Mouse (Mus musculus): Measurements from ENCODE around the gene Gm2916. TPM values are rescaled to one million over a fixed set of nuclear protein-coding genes. Genes with fewer than 3 reads are reported as not detected.
"Not testable (repeated sequence)": the region's sequence is repeated elsewhere in the genome, so short reads cannot be mapped to it uniquely, and the experiment has no call there.

The Gm2916 gene
- not detected in 2 replicates for polyA plus RNA-seq (2014; fragmentation: Nextera tagmentation; extraction: Ambion mirVana)

DNA sequence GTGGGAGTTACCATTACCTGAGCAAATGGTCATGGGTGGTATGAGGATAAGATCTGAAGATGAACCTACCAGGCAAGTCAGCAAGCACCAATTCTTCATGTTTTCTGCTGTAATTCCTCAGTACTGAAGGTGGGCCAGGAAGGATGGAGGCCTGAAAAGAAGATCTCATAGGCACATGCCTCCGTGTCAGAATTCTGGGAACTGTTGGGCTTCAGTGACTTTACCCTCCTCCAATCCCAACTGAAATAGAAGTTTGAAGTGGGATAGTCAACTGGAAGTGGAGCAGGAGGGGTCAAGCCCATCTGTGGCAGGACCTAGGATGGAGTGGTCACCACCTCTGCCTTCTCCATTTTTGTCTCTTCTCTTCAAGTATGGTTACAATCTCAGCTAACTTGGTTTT lies at the start of gene Gm2916:
Gene Gm2916 (plus strand): TSS at position 301 of the 400 bp plus-strand sequence.
- H3K27ac ChIP-seq (ENCODE audit: low read depth, low read length); H3K4me2 ChIP-seq (ENCODE audit: low read depth, low read length); H3K4me1 ChIP-seq (ENCODE audit: control insufficient read depth, insufficient read depth, low read length); H3K4me3 ChIP-seq (ENCODE audit: low read depth, low read length); H3K9ac ChIP-seq (replicated peaks; ENCODE audit: low read depth, low read length); H3K36me3 ChIP-seq (ENCODE audit: control insufficient read depth, insufficient read depth, low read length); H3K27me3 ChIP-seq (ENCODE audit: control insufficient read depth, insufficient read depth, low read length); H3K9me3 ChIP-seq (ENCODE audit: control insufficient read depth, low read length); ATAC-seq (ENCODE audit: low read depth): not testable (repeated sequence)
- no CpG with 5 or more reads among the region's 1 CpGs for WGBS

DNA sequence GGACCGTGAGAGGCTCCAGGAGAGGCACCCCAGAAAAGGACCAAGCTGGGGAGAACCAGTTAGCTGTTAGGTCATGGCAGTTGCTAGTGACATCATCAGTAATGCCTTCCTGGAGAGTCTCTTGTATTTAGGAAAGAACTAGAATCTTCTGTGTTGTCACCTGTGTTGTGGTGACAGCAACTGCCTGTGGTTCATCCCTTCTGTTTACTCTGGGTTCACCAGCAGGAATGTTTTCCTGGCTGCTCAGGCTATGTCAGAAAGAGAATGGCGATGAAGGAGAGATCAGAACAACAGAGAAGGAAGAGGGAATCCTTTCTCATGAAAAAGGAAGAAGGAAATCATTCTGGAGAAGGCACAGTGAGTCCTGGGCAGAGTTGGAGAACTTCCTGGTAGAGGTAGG lies 38.0 kb upstream of the Gm2916 start, which contains the start of gene Gm3033:
Gene Gm3033 (plus strand): TSS at position 301 of the 400 bp plus-strand sequence.
- H3K4me3 ChIP-seq (ENCODE audit: low read depth, low read length); H3K27me3 ChIP-seq (ENCODE audit: control insufficient read depth, insufficient read depth, low read length); H3K4me1 ChIP-seq (ENCODE audit: control insufficient read depth, insufficient read depth, low read length); H3K27ac ChIP-seq (ENCODE audit: low read depth, low read length); H3K9me3 ChIP-seq (ENCODE audit: control insufficient read depth, low read length); H3K4me2 ChIP-seq (ENCODE audit: low read depth, low read length); H3K9ac ChIP-seq (replicated peaks; ENCODE audit: low read depth, low read length); H3K36me3 ChIP-seq (ENCODE audit: control insufficient read depth, insufficient read depth, low read length); ATAC-seq (ENCODE audit: low read depth): not testable (repeated sequence)
- WGBS, result no CpG with 5 or more reads among the region's 2 CpGs

DNA sequence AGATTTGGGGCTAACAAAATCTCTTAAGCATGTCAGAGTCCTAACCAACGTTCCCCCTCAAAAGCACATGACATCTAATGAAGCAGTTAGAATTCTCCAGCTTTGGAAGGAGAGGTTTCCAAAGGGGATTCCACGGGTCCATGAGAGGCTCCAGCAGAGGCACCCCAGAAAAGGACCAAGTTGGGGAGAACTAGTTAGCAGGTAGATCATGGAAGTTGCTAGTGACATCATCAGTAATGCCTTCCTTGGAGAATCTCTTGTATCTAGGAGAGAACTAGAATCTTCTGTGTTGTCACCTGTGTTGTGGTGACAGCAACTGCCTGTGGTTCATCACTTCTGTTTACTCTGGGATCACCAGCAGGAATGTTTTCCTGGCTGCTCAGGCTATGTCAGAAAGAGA lies 47.5 kb downstream of the Gm2916 start, which contains the start of gene Gm3029:
Gene Gm3029 (plus strand): TSS at position 301 of the 400 bp plus-strand sequence.
- no CpG with 5 or more reads among the region's 2 CpGs for WGBS
- not testable (repeated sequence) for ATAC-seq (ENCODE audit: low read depth); H3K36me3 ChIP-seq (ENCODE audit: control insufficient read depth, insufficient read depth, low read length); H3K4me2 ChIP-seq (ENCODE audit: low read depth, low read length); H3K27ac ChIP-seq (ENCODE audit: low read depth, low read length); H3K4me3 ChIP-seq (ENCODE audit: low read depth, low read length); H3K9me3 ChIP-seq (ENCODE audit: control insufficient read depth, low read length); H3K4me1 ChIP-seq (ENCODE audit: control insufficient read depth, insufficient read depth, low read length); H3K9ac ChIP-seq (replicated peaks; ENCODE audit: low read depth, low read length); H3K27me3 ChIP-seq (ENCODE audit: control insufficient read depth, insufficient read depth, low read length)

DNA sequence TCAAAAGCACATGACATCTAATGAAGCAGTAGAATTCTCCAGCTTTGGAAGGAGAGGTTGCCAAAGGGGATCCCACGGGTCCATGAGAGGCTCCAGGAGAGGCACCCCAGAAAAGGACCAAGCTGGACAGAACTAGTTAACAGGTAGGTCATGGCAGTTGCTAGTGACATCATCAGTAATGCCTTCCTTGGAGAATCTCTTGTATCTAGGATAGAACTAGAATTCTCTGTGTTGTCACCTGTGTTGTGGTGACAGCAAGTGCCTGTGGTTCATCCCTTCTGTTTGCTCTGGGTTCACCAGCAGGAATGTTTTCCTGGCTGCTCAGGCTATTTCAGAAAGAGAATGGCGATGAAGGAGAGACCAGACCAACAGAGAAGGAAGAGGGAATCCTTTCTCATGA lies 79.3 kb downstream of the Gm2916 start, which contains the start of gene Gm3095:
Gene Gm3095 (plus strand): TSS at position 301 of the 400 bp plus-strand sequence.
- not testable (repeated sequence) for H3K27ac ChIP-seq (ENCODE audit: low read depth, low read length); H3K27me3 ChIP-seq (ENCODE audit: control insufficient read depth, insufficient read depth, low read length); H3K36me3 ChIP-seq (ENCODE audit: control insufficient read depth, insufficient read depth, low read length); H3K9ac ChIP-seq (replicated peaks; ENCODE audit: low read depth, low read length); ATAC-seq (ENCODE audit: low read depth); H3K4me2 ChIP-seq (ENCODE audit: low read depth, low read length); H3K9me3 ChIP-seq (ENCODE audit: control insufficient read depth, low read length); H3K4me1 ChIP-seq (ENCODE audit: control insufficient read depth, insufficient read depth, low read length); H3K4me3 ChIP-seq (ENCODE audit: low read depth, low read length)
- no CpG with 5 or more reads among the region's 2 CpGs for WGBS

Other genes starting within 250 kb of the Gm2916 start
- gene Gm3012, start 249.7 kb upstream of the Gm2916 start, polyA plus RNA-seq (2014; fragmentation: Nextera tagmentation; extraction: Ambion mirVana), result not detected in 2 replicates
- gene Gm3020, start 232.1 kb upstream of the Gm2916 start, polyA plus RNA-seq (2014; fragmentation: Nextera tagmentation; extraction: Ambion mirVana), result 21.2 and 26.3 TPM in 2 replicates
- not detected in 2 replicates for gene Gm3043, start 195.4 kb upstream of the Gm2916 start, polyA plus RNA-seq (2014; fragmentation: Nextera tagmentation; extraction: Ambion mirVana)
- gene Gm3002, start 74.1 kb upstream of the Gm2916 start, polyA plus RNA-seq (2014; fragmentation: Nextera tagmentation; extraction: Ambion mirVana), result 5.8 and 8.8 TPM in 2 replicates
- 0.28 and 0.39 TPM in 2 replicates for gene Gm3033, start 37.9 kb upstream of the Gm2916 start, polyA plus RNA-seq (2014; fragmentation: Nextera tagmentation; extraction: Ambion mirVana)
- not detected in 2 replicates for gene Gm3029, start 47.6 kb downstream of the Gm2916 start, polyA plus RNA-seq (2014; fragmentation: Nextera tagmentation; extraction: Ambion mirVana)
- gene Gm3095, start 79.4 kb downstream of the Gm2916 start, polyA plus RNA-seq (2014; fragmentation: Nextera tagmentation; extraction: Ambion mirVana), result 1.9 and 2.7 TPM in 2 replicates
- gene Gm3099, start 114.2 kb downstream of the Gm2916 start, polyA plus RNA-seq (2014; fragmentation: Nextera tagmentation; extraction: Ambion mirVana), result not detected in 2 replicates
- gene Gm5796, start 139.8 kb downstream of the Gm2916 start, polyA plus RNA-seq (2014; fragmentation: Nextera tagmentation; extraction: Ambion mirVana), result 4.8 and 5.0 TPM in 2 replicates
- gene Gm3115, start 199.9 kb downstream of the Gm2916 start, polyA plus RNA-seq (2014; fragmentation: Nextera tagmentation; extraction: Ambion mirVana), result not detected in 2 replicates
- gene Gm8108, start 226.4 kb downstream of the Gm2916 start, polyA plus RNA-seq (2014; fragmentation: Nextera tagmentation; extraction: Ambion mirVana), result 4.3 and 7.5 TPM in 2 replicates

Measured in neural tube, embryonic 14.5 days (tissue).